Mouse (Mus musculus): ENCODE results near the gene Fgfr3.

Fgfr3 gene

GRCm38 (mm10) chr5:33721541-33722265, at the start of gene Fgfr3:
Gene Fgfr3, plus strand, starts transcription at chr5:33721674.
- DNase-seq (ENCODE audit: low spot score in 2 of 2), result no peak

GRCm38 (mm10) chr5:33674439-33674838, 47.0 kb upstream of the Fgfr3 start:
- DNase-seq (ENCODE audit: low spot score in 2 of 2), result no peak

- peak; percentile 65 to 71 for DNase-seq (ENCODE audit: low spot score in 2 of 2)
These were observed 45.5 kb upstream of the Fgfr3 start for GRCm38 (mm10) chr5:33675964-33676363.

GRCm38 (mm10) chr5:33678244-33678643, 43.2 kb upstream of the Fgfr3 start:
- DNase-seq (ENCODE audit: low spot score in 2 of 2), result no peak

GRCm38 (mm10) chr5:33681044-33681443, 40.4 kb upstream of the Fgfr3 start:
- no peak for DNase-seq (ENCODE audit: low spot score in 2 of 2)

- DNase-seq (ENCODE audit: low spot score in 2 of 2), result no peak
These were observed 39.7 kb upstream of the Fgfr3 start for GRCm38 (mm10) chr5:33681611-33682388.

- no peak for DNase-seq (ENCODE audit: low spot score in 2 of 2)
These were observed 38.5 kb upstream of the Fgfr3 start for GRCm38 (mm10) chr5:33682963-33683362.

GRCm38 (mm10) chr5:33683897-33684652, 37.4 kb upstream of the Fgfr3 start:
- DNase-seq (ENCODE audit: low spot score in 2 of 2), result peak; percentile 39 to 57

GRCm38 (mm10) chr5:33684932-33685331, 36.5 kb upstream of the Fgfr3 start:
- no peak for DNase-seq (ENCODE audit: low spot score in 2 of 2)

- DNase-seq (ENCODE audit: low spot score in 2 of 2), result no peak
These were observed 34.3 kb upstream of the Fgfr3 start for GRCm38 (mm10) chr5:33687142-33687541.

GRCm38 (mm10) chr5:33688278-33689220, 32.9 kb upstream of the Fgfr3 start:
- no peak for DNase-seq (ENCODE audit: low spot score in 2 of 2)

GRCm38 (mm10) chr5:33689221-33689844, 32.1 kb upstream of the Fgfr3 start:
- DNase-seq (ENCODE audit: low spot score in 2 of 2), result no peak

GRCm38 (mm10) chr5:33689852-33690645, 31.4 kb upstream of the Fgfr3 start:
- DNase-seq (ENCODE audit: low spot score in 2 of 2), result no peak

GRCm38 (mm10) chr5:33692393-33692792, 29.1 kb upstream of the Fgfr3 start:
- DNase-seq (ENCODE audit: low spot score in 2 of 2), result no peak

- DNase-seq (ENCODE audit: low spot score in 2 of 2), result no peak
These were observed 27.0 kb upstream of the Fgfr3 start for GRCm38 (mm10) chr5:33694461-33694847.

GRCm38 (mm10) chr5:33694848-33695717, 26.4 kb upstream of the Fgfr3 start:
- DNase-seq (ENCODE audit: low spot score in 2 of 2), result peak; percentile 39 to 40

GRCm38 (mm10) chr5:33695718-33696121, 25.8 kb upstream of the Fgfr3 start:
- no peak for DNase-seq (ENCODE audit: low spot score in 2 of 2)

GRCm38 (mm10) chr5:33696430-33696829, 25.0 kb upstream of the Fgfr3 start:
- no peak for DNase-seq (ENCODE audit: low spot score in 2 of 2)

- DNase-seq (ENCODE audit: low spot score in 2 of 2), result no peak
These were observed 23.9 kb upstream of the Fgfr3 start for GRCm38 (mm10) chr5:33697534-33697933.
